Mouse (Mus musculus) heart, postnatal 36 days (tissue): Measurements from ENCODE around the gene Prr32. TPM values are rescaled to one million over a fixed set of nuclear protein-coding genes. Genes with fewer than 3 reads are reported as not detected.

Experiments
- DNase-seq, 2 experiments: peaks; one replicate each; pipeline ENCODE4 v3.0.0; 2021 to 2022
- intact Hi-C: fragments of 180-260 bp; cut with DNase I; formaldehyde crosslinking; loops from one replicate; pipeline ENCODE4 v1.15.1; 2025
- total RNA-seq, 2 experiments: library from RNA; stranded (reverse); gene quantifications; 2 replicates each; pipeline ENCODE4 v1.2.3; 2021

Gene Prr32
- not detected for total RNA-seq

DNA sequence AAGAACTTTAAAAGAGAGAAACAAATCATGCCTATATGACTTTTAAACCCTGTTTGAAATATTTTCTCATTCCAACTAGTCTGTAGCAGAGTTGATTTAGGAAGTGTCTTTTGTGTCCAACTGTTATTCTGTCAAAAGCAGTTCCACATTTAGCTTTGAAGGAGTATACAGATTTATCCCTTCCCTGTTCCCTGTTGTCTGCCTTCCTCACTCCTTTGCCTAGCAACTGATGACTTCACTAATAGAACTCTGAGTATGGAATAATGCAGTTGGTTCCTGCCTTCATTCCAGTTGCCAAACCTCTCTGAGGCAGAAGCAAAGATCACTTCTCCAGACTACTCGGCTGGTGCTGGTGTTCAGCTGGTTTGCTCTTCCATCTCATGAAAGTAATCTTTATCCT lies at the start of gene Prr32:
TSS of gene Prr32 (plus strand) at position 301 of the 400 bp plus-strand sequence.
- intact Hi-C loops = loop anchor here (10.0 kb wide), 1 partner anchor 56 kb away; no protein-coding TSS in a partner anchor
- DNase-seq = no peak
